Mouse (Mus musculus): Measurements from ENCODE around the gene Naa15. TPM values are rescaled to one million over a fixed set of nuclear protein-coding genes. Genes with fewer than 3 reads are reported as not detected.
A peak's percentile ranks its signal among the peaks of the same experiment; 100 is the strongest.

The Naa15 gene
- total and polyA plus RNA-seq, 3 experiments, result 27.6 to 95.3 (median 59.0) TPM

- Histone ChIP-seq H3K9me3 (replicated peaks; ENCODE audit: low read length) (no peaks in the 10 kb centered on the region), H3K27ac (ENCODE audit: insufficient read depth, low read depth) (no peak overlapping the region), H3K4me3 (replicated peaks in 1 of 3; ENCODE audit: low read depth in 2 of 3, low read length in 2 of 3, poor library complexity in 1 of 3) (no peak overlapping the region), H3K36me3 (replicated peaks in 1 of 2; ENCODE audit: control insufficient read depth in 1 of 2, insufficient read depth in 1 of 2, low read length in 1 of 2) (peaks cover 6 to 28% of the 10 kb centered on the region in 2 experiments), H3K27me3 (replicated peaks) (no peaks in the 10 kb centered on the region), H3K4me1 (ENCODE audit: control insufficient read depth in 1 of 2, insufficient read depth in 2 of 2) (peaks cover 0 to 67% of the 10 kb centered on the region in 2 experiments; a peak in 3 of 4 replicates), H3K9ac (ENCODE audit: insufficient read depth, low read depth) (no peak overlapping the region), H3K79me2 (replicated peaks; ENCODE audit: control insufficient read depth, extremely low read depth, insufficient read depth, poor library complexity, severe bottlenecking) (peaks cover 87% of the 10 kb centered on the region), H3K4me2 (ENCODE audit: insufficient read depth, low read depth, poor library complexity, severe bottlenecking) (no peak overlapping the region)
- TF ChIP-seq JUND (conservative IDR thresholded peaks at IDR 0.05; ENCODE audit: low read depth, low read length), result no peak
- no peak for TF ChIP-seq MAX (IDR thresholded peaks at IDR 0.05; ENCODE audit: low read length)
- no peak for TF ChIP-seq PAX5 (IDR thresholded peaks at IDR 0.05; ENCODE audit: low read length)
- no peak for TF ChIP-seq MYC (IDR thresholded peaks at IDR 0.05; ENCODE audit: low read depth, low read length)
- DNase-seq (ENCODE audit: extremely low read depth), result no peak
- dilution Hi-C loops (cut with MboI; ENCODE audit: extremely low pct_ligation_motif_present, extremely low pct_unique_long_range_greater_than_20kb, low sequenced_read_pairs) (no loop called here), in situ Hi-C loops (cut with MboI; ENCODE audit: low pct_ligation_motif_present, low pct_unique_long_range_greater_than_20kb, low sequenced_read_pairs) (no loop called here)
Observed at GRCm38 (mm10) chr3:51421921-51422320, 7.0 kb downstream of the Naa15 start.

DNA sequence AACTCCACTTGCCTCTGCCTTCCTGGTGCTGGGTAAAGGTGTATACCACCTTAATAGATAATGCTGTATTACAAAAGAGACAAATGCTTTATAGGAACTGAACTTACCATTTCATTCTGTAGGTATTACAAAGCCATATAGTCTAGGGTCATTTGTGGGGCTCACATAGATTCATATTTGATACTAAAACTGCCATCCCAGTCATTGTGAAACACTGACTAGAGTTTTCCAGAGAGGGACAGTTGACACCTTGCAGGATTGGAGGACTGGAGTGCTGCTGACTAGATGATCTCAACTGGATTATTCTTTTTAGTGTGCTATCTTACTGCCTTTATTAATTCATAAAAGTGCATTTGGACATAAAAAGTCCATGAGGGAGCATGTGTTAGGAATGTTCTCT is 10.4 kb downstream of the Naa15 start:
- Histone ChIP-seq H3K9me3 (replicated peaks; ENCODE audit: low read length) (no peaks in the 10 kb centered on the region), H3K4me2 (ENCODE audit: insufficient read depth, low read depth, poor library complexity, severe bottlenecking) (no peak overlapping the region), H3K9ac (ENCODE audit: insufficient read depth, low read depth) (no peak overlapping the region), H3K27ac (ENCODE audit: insufficient read depth, low read depth) (no peak overlapping the region), H3K27me3 (replicated peaks) (no peaks in the 10 kb centered on the region), H3K4me1 (ENCODE audit: control insufficient read depth in 1 of 2, insufficient read depth in 2 of 2) (peaks cover 0 to 58% of the 10 kb centered on the region in 2 experiments; a peak in 3 of 4 replicates), H3K4me3 (replicated peaks in 1 of 3; ENCODE audit: low read depth in 2 of 3, low read length in 2 of 3, poor library complexity in 1 of 3) (no peak overlapping the region), H3K36me3 (replicated peaks in 1 of 2; ENCODE audit: control insufficient read depth in 1 of 2, insufficient read depth in 1 of 2, low read length in 1 of 2) (peaks cover 6 to 24% of the 10 kb centered on the region in 2 experiments), H3K79me2 (replicated peaks; ENCODE audit: control insufficient read depth, extremely low read depth, insufficient read depth, poor library complexity, severe bottlenecking) (peaks cover 84% of the 10 kb centered on the region)
- in situ Hi-C loops (cut with MboI; ENCODE audit: low pct_ligation_motif_present, low pct_unique_long_range_greater_than_20kb, low sequenced_read_pairs) (no loop called here), dilution Hi-C loops (cut with MboI; ENCODE audit: extremely low pct_ligation_motif_present, extremely low pct_unique_long_range_greater_than_20kb, low sequenced_read_pairs) (no loop called here)
- peak; percentile 31 for DNase-seq (ENCODE audit: extremely low read depth)
- TF ChIP-seq JUN (IDR thresholded peaks at IDR 0.05; ENCODE audit: insufficient read depth, low read depth, low read length) (peak; percentile 43; the same call in 1 of the 2 replicates), ZKSCAN1 (IDR thresholded peaks at IDR 0.05; ENCODE audit: borderline replicate concordance, low read depth, low read length) (no peak), MAFK (IDR thresholded peaks at IDR 0.05; ENCODE audit: insufficient replicate concordance, low read length) (no peak), BHLHE40 (IDR thresholded peaks at IDR 0.05; ENCODE audit: low read depth, low read length) (no peak), ZNF384 (IDR thresholded peaks at IDR 0.05; ENCODE audit: low read depth, low read length) (no peak), ZC3H11A (IDR thresholded peaks at IDR 0.05; ENCODE audit: low read depth, low read length) (no peak), POLR2A (IDR thresholded peaks at IDR 0.05; ENCODE audit: low read depth, low read length) (no peak), NRF1 (IDR thresholded peaks at IDR 0.05; ENCODE audit: low read depth, low read length) (no peak), IRF4 (IDR thresholded peaks at IDR 0.05; ENCODE audit: low read depth, low read length) (peak; percentile 54; the same call in 1 of the 2 replicates), GABPA (IDR thresholded peaks at IDR 0.05; ENCODE audit: insufficient replicate concordance, low read depth, low read length) (no peak), MEF2A (IDR thresholded peaks at IDR 0.05; ENCODE audit: borderline replicate concordance, low read depth, low read length) (0 out of 2 replicates have a peak, but pooled peaks have one; percentile 12), MYC (IDR thresholded peaks at IDR 0.05; ENCODE audit: low read depth, low read length) (no peak), MAZ (IDR thresholded peaks at IDR 0.05; ENCODE audit: low read depth, low read length) (no peak), USF1 (IDR thresholded peaks at IDR 0.05; ENCODE audit: low read depth, low read length) (no peak), RAD21 (IDR thresholded peaks at IDR 0.05; ENCODE audit: low read depth, low read length) (no peak), CTCF (conservative IDR thresholded peaks at IDR 0.05 in 1 of 2, IDR thresholded peaks at IDR 0.05 in 1 of 2; ENCODE audit: low read depth in 2 of 2, low read length in 2 of 2) (no peak), PAX5 (IDR thresholded peaks at IDR 0.05; ENCODE audit: low read length) (no peak), TCF12 (IDR thresholded peaks at IDR 0.05; ENCODE audit: low read depth, low read length) (no peak), MXI1 (IDR thresholded peaks at IDR 0.05; ENCODE audit: low read depth, low read length) (no peak), ZMIZ1 (IDR thresholded peaks at IDR 0.05; ENCODE audit: low read depth, low read length) (no peak), SIN3A (IDR thresholded peaks at IDR 0.05; ENCODE audit: low read length) (no peak), CHD2 (IDR thresholded peaks at IDR 0.05; ENCODE audit: low read length) (no peak), TBP (conservative IDR thresholded peaks at IDR 0.05; ENCODE audit: low read depth, low read length) (no peak), EP300 (IDR thresholded peaks at IDR 0.05; ENCODE audit: low read length) (peak; percentile 54), JUND (conservative IDR thresholded peaks at IDR 0.05; ENCODE audit: low read depth, low read length) (peak; percentile 71), RCOR1 (conservative IDR thresholded peaks at IDR 0.05; ENCODE audit: low read depth, low read length) (no peak), ETS1 (conservative IDR thresholded peaks at IDR 0.05; ENCODE audit: low read depth, low read length) (no peak), KAT2A (IDR thresholded peaks at IDR 0.05; ENCODE audit: insufficient replicate concordance, low read length) (no peak), ELF1 (IDR thresholded peaks at IDR 0.05; ENCODE audit: low read depth, low read length) (no peak), CHD1 (IDR thresholded peaks at IDR 0.05; ENCODE audit: low read depth, low read length) (no peak), SMC3 (IDR thresholded peaks at IDR 0.05; ENCODE audit: low read depth, low read length) (no peak), NELFE (IDR thresholded peaks at IDR 0.05; ENCODE audit: low read depth, low read length) (no peak), UBTF (IDR thresholded peaks at IDR 0.05; ENCODE audit: low read depth, low read length) (no peak)

All from CH12.LX (cell line).